Mouse (Mus musculus) heart, embryonic 12.5 days (tissue): Measurements from ENCODE around the gene Gm20388. TPM values are rescaled to one million over a fixed set of nuclear protein-coding genes. Genes with fewer than 3 reads are reported as not detected.

Experiments
- ATAC-seq: fragments of 200-750 bp; cut with Nextera tagmentation; 2 replicates; pipeline ENCODE4 v1.8.0; 2017; ENCODE audit warnings: moderate TSS enrichment, moderate library complexity; ENCODE audit not compliant: insufficient number of reproducible peaks, low FRiP score
- H3K27ac ChIP-seq: fragments of 300-500 bp; sonication (generic); 2 replicates; pipeline ENCODE4 v1.5.1; 2016; ENCODE audit warnings: mild to moderate bottlenecking, moderate library complexity; ENCODE audit not compliant: poor library complexity, severe bottlenecking
- H3K27me3 ChIP-seq: fragments of 300-500 bp; sonication (generic); replicated peaks from 2 replicates; pipeline ENCODE4 v1.6.1; 2016; ENCODE audit warnings: mild to moderate bottlenecking, moderate library complexity
- H3K36me3 ChIP-seq: fragments of 300-500 bp; sonication (generic); 2 replicates; pipeline ENCODE4 v1.6.1; 2016; ENCODE audit warnings: mild to moderate bottlenecking, moderate library complexity
- H3K4me1 ChIP-seq: fragments of 300-500 bp; sonication (generic); replicated peaks from 2 replicates; pipeline ENCODE4 v1.6.1; 2016; ENCODE audit warnings: mild to moderate bottlenecking
- H3K4me2 ChIP-seq: fragments of 300-500 bp; sonication (generic); 2 replicates; pipeline ENCODE4 v1.6.1; 2016; ENCODE audit warnings: mild to moderate bottlenecking, moderate library complexity
- H3K4me3 ChIP-seq: fragments of 300-500 bp; sonication (generic); 2 replicates; pipeline ENCODE4 v1.5.1; 2016; ENCODE audit warnings: mild to moderate bottlenecking
- H3K9ac ChIP-seq: fragments of 300-500 bp; sonication (generic); 2 replicates; pipeline ENCODE4 v1.6.1; 2016; ENCODE audit warnings: mild to moderate bottlenecking, moderate library complexity
- H3K9me3 ChIP-seq: fragments of 300-500 bp; sonication (generic); replicated peaks from 2 replicates; pipeline ENCODE4 v1.6.1; 2016; ENCODE audit warnings: mild to moderate bottlenecking, moderate library complexity
- WGBS: fragments of 180-500 bp; shearing (Covaris S2); methylation state at CpG from one replicate; pipeline ENCODE4 v1.1.7; 2016; 5-methylcytosine and 5-hydroxymethylcytosine counted together
- polyA plus RNA-seq: library from polyadenylated mRNA; unstranded; fragments of >200 nt; fragmentation: Nextera tagmentation; extraction: Ambion mirVana; gene quantifications from 2 replicates; pipeline ENCODE4 v1.2.1, GENCODE M21; 2016

Gm20388 gene
- polyA plus RNA-seq, 1 experiment from 2014 or later, result not detected

DNA sequence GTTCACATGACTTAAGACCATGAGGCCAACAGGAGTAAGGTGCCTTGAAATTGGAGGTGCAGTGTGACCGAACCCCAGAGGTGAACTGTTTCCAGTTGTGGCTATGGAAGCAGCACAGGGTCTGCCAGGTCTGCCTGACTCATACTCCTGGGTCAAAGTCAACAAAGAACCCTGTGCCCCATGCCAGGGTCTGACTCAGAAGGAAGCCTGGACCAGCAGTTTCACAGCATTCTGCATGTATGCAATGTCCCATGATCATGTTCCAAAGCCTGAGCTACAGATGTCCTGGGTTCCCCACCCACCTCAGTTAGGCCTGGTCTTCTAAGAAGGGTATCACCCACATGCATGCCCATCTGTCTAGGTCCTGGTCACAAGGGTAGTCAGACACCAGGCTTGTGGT is 1978.7 kb downstream of the Gm20388 start:
- ATAC-seq, result no peak
- Histone ChIP-seq H3K4me1 (peaks cover 13% of the 10 kb centered on the region; the same call in 1 of the 2 replicates), H3K27me3 (no peaks in the 10 kb centered on the region), H3K4me2 (no peak overlapping the region), H3K9ac (no peak overlapping the region), H3K9me3 (no peaks in the 10 kb centered on the region), H3K27ac (no peak overlapping the region), H3K36me3 (peaks cover 39% of the 10 kb centered on the region), H3K4me3 (no peak overlapping the region)
- 97% methylated on average over 1 of the region's 1 CpGs for WGBS

DNA sequence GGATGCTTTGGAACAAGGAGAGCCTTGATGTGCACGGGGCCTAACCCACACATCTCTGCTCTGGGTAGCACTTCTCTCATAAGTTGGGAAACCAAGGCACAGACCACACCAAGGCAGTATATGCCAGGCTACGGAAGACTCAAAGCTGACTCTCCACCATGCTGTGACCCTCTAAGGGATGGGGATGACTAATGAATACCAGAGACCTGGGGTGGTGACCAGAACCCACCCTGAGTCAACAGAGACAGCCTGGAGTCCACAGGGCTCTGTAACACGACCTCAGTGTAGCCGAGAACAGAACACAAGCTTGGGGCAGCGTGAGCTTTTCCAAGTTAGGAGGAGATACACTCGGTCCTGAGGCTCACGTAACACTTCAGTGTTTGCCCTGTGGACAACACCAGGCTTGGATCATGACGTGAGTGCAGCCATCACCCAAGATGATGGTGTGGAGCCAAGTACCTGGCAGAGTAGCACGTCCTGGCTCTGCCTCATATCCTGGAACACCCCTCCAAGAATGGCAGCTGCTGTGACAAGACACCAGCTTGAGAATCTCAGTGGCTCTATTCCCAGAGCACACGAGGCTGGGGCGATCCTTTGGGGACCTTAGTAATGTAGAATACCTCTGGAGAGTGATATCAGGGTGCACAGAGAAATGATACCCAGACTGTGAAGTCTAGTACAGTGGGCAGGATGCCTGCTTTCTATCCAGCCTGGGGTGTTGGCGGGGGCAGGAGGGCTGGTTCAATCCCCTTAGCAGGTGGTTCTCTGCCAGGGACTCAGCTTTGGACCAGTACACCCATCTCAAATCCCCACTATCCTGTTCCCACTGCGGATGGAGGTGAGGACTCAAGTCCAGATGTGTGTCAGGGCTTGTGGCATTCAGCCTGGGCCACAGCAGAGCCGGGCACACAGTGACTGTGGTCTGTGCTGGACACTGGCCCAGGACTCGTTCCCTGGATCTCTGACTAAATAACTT is 1979.5 kb downstream of the Gm20388 start:
- Histone ChIP-seq H3K9me3 (no peaks in the 10 kb centered on the region), H3K36me3 (peaks cover 31% of the 10 kb centered on the region), H3K4me1 (peaks cover 13% of the 10 kb centered on the region; the same call in 1 of the 2 replicates), H3K4me2 (no peak overlapping the region), H3K27me3 (no peaks in the 10 kb centered on the region), H3K4me3 (no peak overlapping the region), H3K27ac (no peak overlapping the region), H3K9ac (no peak overlapping the region)
- 79% methylated on average over 15 of the region's 15 CpGs for WGBS
- ATAC-seq, result no peak

DNA sequence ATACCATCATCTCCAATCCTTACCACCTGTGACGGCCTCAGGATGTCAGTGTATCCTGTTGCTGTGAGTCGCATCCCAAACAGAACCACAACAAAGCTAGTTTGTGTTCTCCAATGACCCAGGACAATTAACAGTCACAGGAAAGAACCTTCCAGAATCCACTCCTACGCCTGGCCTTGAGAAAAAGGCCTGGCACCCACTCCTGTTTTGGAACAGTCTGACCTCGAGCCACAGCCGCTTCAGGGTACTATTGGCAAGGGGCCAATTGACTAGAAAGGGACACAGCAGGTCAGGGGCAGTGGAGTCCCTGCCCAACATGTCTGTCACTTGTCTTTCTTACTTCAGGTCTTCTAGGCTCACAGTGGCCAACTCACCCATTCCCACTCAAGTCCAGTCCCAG is 1982.2 kb downstream of the Gm20388 start:
- no peak for ATAC-seq
- Histone ChIP-seq H3K4me1 (peaks cover 31% of the 10 kb centered on the region), H3K27me3 (no peaks in the 10 kb centered on the region), H3K4me3 (no peak overlapping the region), H3K9me3 (no peaks in the 10 kb centered on the region), H3K27ac (no peak overlapping the region), H3K36me3 (peaks cover 7% of the 10 kb centered on the region), H3K4me2 (no peak overlapping the region), H3K9ac (no peak overlapping the region)
- 78% methylated on average over 5 of the region's 5 CpGs for WGBS

DNA sequence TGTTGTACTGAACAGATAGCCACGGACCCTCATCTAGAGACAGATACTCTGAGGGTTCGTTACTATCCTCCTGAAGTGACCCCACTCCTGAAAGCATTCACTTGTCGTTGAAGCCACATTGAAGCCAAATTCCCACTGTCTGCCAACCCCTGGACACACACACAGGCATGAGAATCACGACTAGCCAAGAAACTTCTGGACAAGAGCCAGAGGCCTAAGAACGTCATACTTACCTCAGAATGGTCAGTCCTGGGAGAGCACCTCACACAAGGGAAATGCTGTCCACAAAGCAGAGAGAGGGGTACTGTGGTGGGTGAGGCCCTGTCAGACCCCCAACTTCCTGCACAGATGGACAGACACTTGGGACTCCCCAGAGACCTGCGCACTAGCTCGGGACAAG is 1985.3 kb downstream of the Gm20388 start:
- Histone ChIP-seq H3K4me1 (peaks cover 50% of the 10 kb centered on the region), H3K27ac (no peak overlapping the region), H3K9ac (0 out of 2 replicates have a peak overlapping the region, but pooled peaks have one; percentile 8), H3K4me3 (no peak overlapping the region), H3K36me3 (peaks cover 4% of the 10 kb centered on the region; the same call in 1 of the 2 replicates), H3K27me3 (no peaks in the 10 kb centered on the region), H3K4me2 (no peak overlapping the region), H3K9me3 (no peaks in the 10 kb centered on the region)
- 79% methylated on average over 7 of the region's 7 CpGs for WGBS
- no peak for ATAC-seq

DNA sequence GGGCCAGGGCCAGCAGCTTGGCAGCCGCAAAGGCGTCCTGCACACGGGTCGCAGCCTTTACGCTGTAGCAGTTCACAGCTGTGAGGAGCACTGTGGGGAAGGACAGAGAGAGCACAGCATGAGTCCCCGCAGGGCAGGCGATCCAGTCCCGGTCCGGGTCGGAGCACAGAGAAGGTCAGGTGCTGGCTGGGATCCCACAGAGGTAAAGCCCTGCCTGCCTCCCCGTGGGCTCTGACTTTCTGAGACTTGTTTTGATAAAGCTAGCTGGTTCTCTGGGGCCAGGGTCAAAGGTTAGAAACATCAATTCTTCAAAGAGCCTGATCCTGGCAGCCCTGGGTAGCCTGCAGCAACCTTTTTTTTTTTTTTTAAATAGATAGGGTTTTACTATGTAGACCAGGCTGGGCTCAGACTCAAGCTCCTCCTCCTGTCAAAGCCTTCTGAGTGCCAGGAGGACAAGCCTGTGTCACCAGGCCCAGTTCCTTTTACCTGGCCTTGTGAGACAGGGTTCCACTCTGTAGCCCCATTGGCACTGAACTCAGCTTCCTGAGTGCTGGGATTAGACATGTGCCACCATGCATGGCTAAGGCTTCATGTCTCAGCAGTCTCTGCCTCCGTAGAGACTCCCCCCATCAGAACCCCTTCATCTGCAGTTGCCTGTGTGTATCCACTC is 1986.0 kb downstream of the Gm20388 start:
- Histone ChIP-seq H3K4me3 (no peak overlapping the region), H3K36me3 (peaks cover 4% of the 10 kb centered on the region; the same call in 1 of the 2 replicates), H3K9me3 (no peaks in the 10 kb centered on the region), H3K4me2 (no peak overlapping the region), H3K9ac (0 out of 2 replicates have a peak overlapping the region, but pooled peaks have one; percentile 8), H3K27me3 (no peaks in the 10 kb centered on the region), H3K4me1 (peaks cover 57% of the 10 kb centered on the region), H3K27ac (no peak overlapping the region)
- WGBS, result 70% methylated on average over 12 of the region's 12 CpGs
- no peak for ATAC-seq

DNA sequence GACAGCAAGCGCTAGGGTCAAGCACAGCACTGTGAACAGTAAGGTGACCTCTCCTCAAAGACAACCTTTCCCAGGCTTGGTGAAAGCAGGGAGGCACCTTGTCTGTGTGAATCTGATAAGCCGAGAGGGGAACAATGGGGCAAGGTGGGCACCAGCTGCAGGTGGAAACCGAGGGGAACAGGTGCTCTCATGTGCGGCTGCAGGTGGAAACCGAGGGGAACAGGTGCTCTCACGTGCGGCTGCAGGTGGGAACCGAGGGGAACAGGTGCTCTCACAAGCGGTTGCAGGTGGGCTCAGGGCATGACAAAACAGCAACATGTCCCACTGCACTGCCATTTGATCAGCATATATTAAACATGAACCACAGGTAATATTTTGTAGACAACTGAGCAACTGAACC is 1986.6 kb downstream of the Gm20388 start:
- H3K4me1 ChIP-seq, result peaks cover 63% of the 10 kb centered on the region
- H3K27ac ChIP-seq, result 0 out of 2 replicates have a peak overlapping the region, but pooled peaks have one; percentile 91
- no peaks in the 10 kb centered on the region for H3K9me3 ChIP-seq
- no peaks in the 10 kb centered on the region for H3K27me3 ChIP-seq
- peaks cover 4% of the 10 kb centered on the region; the same call in 1 of the 2 replicates for H3K36me3 ChIP-seq
- WGBS, result 91% methylated on average over 9 of the region's 9 CpGs
- 0 out of 2 replicates have a peak overlapping the region, but pooled peaks have one; percentile 55 for H3K4me2 ChIP-seq
- ATAC-seq, result no peak
- no peak overlapping the region for H3K4me3 ChIP-seq
- no peak overlapping the region for H3K9ac ChIP-seq

DNA sequence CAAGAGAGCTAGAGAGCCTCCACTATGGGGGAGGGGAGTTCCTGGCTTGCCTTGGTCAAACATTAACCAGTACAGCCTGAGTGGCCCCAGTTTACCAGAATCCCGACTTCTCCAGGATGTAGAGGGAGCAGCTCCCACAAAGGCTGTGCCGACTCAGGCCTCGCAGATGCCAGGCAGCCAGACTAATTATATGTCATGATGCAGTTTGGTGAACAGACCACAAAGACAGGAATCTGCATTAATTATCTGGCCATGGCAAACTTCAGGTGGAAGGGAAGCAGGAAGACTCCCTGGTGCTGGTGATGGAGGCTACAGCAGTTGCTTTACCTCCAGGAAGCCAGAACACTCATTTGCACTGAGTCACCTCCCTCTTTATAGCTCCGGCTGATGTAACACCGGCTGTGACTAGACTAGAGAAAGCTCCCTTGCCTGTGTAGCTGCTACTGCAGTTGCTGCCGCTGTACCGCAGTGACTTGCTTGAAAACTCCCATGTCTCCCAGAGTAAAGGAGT is 1987.3 kb downstream of the Gm20388 start:
- 24% methylated on average over 7 of the region's 7 CpGs for WGBS

DNA sequence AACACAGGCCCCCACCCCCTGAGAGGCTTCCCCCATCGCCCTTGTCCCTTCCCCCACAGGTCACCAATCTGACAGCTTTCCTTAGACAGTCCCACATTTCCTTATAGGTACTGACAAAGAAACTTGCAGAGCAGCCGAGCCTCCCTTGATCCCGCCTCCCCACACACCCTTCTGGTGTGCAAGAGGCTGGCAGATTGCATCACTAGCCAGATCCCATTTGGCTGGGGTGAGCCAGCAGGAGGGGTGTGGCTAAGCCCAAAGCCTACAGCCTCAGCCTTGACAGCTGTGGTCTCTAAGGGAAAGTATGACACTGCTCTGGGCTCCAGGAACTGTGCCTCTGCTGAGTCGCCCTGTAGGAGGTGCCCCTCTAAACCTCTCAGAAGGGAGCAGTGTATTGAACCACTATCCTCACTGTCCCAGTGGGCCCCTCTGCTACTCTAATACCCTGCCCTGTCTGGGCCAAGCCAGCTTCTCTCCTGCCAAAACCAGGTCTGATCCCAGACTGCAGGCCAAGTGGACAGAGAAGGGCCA is 1987.8 kb downstream of the Gm20388 start:
- peak; percentile 89 for ATAC-seq
- 5% methylated on average over 4 of the region's 4 CpGs for WGBS
- peaks cover 60% of the 10 kb centered on the region for H3K4me1 ChIP-seq
- H3K27me3 ChIP-seq, result no peaks in the 10 kb centered on the region
- peak overlapping the region; percentile 26 for H3K9ac ChIP-seq
- no peaks in the 10 kb centered on the region for H3K9me3 ChIP-seq
- H3K4me2 ChIP-seq, result peak overlapping the region; percentile 55
- peaks cover 4% of the 10 kb centered on the region; the same call in 1 of the 2 replicates for H3K36me3 ChIP-seq
- peak overlapping the region; percentile 14; the same call in 1 of the 2 replicates for H3K4me3 ChIP-seq
- H3K27ac ChIP-seq, result peak overlapping the region; percentile 91

More for the DNA sequence above, 1987.3 kb downstream of the Gm20388 start:
- H3K9ac ChIP-seq, result peak overlapping the region; percentile 26
- peak overlapping the region; percentile 55 for H3K4me2 ChIP-seq
- H3K27ac ChIP-seq, result peak overlapping the region; percentile 91
- ATAC-seq, result peak; percentile 31; the same call in 1 of the 2 replicates
- H3K4me1 ChIP-seq, result peaks cover 65% of the 10 kb centered on the region
- H3K9me3 ChIP-seq, result no peaks in the 10 kb centered on the region
- H3K4me3 ChIP-seq, result peak overlapping the region; percentile 14; the same call in 1 of the 2 replicates
- peaks cover 4% of the 10 kb centered on the region; the same call in 1 of the 2 replicates for H3K36me3 ChIP-seq
- H3K27me3 ChIP-seq, result no peaks in the 10 kb centered on the region

DNA sequence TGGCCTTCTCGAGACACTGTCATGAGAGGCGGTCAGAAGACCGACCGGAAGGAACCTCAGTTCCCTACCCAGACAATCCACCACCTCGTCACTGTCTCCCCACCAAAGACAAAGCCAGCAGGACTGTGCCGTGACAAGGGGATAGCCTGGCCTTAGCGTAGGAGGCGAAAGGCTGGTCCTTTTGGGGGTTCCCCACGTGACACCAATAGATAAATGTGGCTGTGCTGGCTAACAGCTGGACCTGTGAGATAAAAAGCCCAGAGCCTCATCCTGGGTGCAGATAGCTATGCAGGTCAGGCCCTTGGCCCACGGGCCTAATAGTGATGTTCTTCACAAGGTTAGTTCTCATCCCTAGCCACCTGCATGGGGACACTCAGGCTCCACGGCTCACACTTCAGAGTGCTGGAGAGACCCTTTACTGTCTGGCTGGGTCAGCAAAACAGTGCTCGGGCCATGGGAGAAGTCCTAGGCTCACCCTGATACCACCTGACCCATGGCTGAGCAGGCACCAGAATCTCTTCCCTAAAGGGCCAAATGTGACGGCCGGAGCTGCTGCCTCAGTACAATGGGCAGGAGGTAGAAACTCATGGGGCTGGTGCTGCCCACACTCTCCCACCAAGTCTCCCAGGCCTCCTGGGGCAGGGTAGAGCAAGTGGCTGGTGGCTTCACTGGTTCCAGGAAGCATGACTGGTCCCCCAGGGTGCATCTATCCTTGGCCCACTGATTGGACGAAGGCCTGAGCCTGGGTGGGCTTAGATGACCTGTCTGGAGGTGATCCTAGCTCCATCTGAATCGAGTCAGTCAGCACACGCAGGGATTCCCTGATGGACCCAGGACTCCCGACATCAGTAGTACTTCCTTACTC is 1988.8 kb downstream of the Gm20388 start:
- Histone ChIP-seq H3K36me3 (peaks cover 4% of the 10 kb centered on the region; the same call in 1 of the 2 replicates), H3K9ac (peak overlapping the region; percentile 26), H3K4me1 (peaks cover 64% of the 10 kb centered on the region), H3K4me2 (peak overlapping the region; percentile 55), H3K27ac (peak overlapping the region; percentile 91), H3K9me3 (no peaks in the 10 kb centered on the region), H3K27me3 (no peaks in the 10 kb centered on the region), H3K4me3 (no peak overlapping the region)
- 68% methylated on average over 18 of the region's 18 CpGs for WGBS
- ATAC-seq, result peak; percentile 86
